Mouse (Mus musculus) ES-Bruce4 (cell line): ENCODE data around the gene Alyref. TPM values are rescaled to one million over a fixed set of nuclear protein-coding genes. Genes with fewer than 3 reads are reported as not detected.

Source experiments
- H3K27ac ChIP-seq: 2 replicates; pipeline ENCODE4 v1.5.1; 2012; ENCODE audit warnings: low read length, inconsistent platforms; ENCODE audit not compliant: insufficient read depth
- H3K27me3 ChIP-seq: 2 replicates; pipeline ENCODE4 v1.6.1; 2012; ENCODE audit warnings: mild to moderate bottlenecking, low read length, inconsistent platforms; ENCODE audit not compliant: control insufficient read depth, poor library complexity, insufficient read depth, severe bottlenecking
- H3K36me3 ChIP-seq: 2 replicates; pipeline ENCODE4 v1.6.1; 2012; ENCODE audit warnings: inconsistent platforms, mild to moderate bottlenecking, low read length, moderate library complexity; ENCODE audit not compliant: control insufficient read depth, poor library complexity, insufficient read depth, severe bottlenecking
- H3K4me1 ChIP-seq: one replicate; pipeline ENCODE4 v1.8.1; 2011; ENCODE audit warnings: low read length; ENCODE audit not compliant: control insufficient read depth, insufficient read depth
- H3K4me3 ChIP-seq: 2 replicates; pipeline ENCODE4 v1.5.1; 2011; ENCODE audit warnings: low read depth, mild to moderate bottlenecking, low read length
- H3K9ac ChIP-seq: 2 replicates; pipeline ENCODE4 v1.6.1; 2012; ENCODE audit warnings: low read depth, mild to moderate bottlenecking, inconsistent platforms; ENCODE audit not compliant: poor library complexity, severe bottlenecking
- H3K9me3 ChIP-seq: replicated peaks from 2 replicates; pipeline ENCODE4 v1.6.1; 2012; ENCODE audit warnings: mild to moderate bottlenecking, low read length, inconsistent platforms; ENCODE audit not compliant: control insufficient read depth, poor library complexity, insufficient read depth, severe bottlenecking
- CTCF ChIP-seq: IDR thresholded peaks from one replicate; pipeline ENCODE4 v1.8.1; 2011; ENCODE audit warnings: low read depth, low read length
- EP300 ChIP-seq: IDR thresholded peaks from 2 replicates; pipeline ENCODE4 v1.6.1; 2011; ENCODE audit warnings: low read depth, low read length; ENCODE audit not compliant: insufficient read depth
- POLR2A ChIP-seq: IDR thresholded peaks from one replicate; pipeline ENCODE4 v1.8.1; 2011; ENCODE audit warnings: low read length; ENCODE audit not compliant: insufficient read depth
- polyA plus RNA-seq: library from polyadenylated mRNA; stranded (reverse); fragments of >200 nt; gene quantifications from 2 replicates; pipeline ENCODE4 v1.2.4, GENCODE M21; 2011; ENCODE audit warnings: low read depth; ENCODE audit not compliant: missing spikeins, insufficient read depth, insufficient read length

Alyref gene
- polyA plus RNA-seq, 1 experiment: 242 TPM

DNA sequence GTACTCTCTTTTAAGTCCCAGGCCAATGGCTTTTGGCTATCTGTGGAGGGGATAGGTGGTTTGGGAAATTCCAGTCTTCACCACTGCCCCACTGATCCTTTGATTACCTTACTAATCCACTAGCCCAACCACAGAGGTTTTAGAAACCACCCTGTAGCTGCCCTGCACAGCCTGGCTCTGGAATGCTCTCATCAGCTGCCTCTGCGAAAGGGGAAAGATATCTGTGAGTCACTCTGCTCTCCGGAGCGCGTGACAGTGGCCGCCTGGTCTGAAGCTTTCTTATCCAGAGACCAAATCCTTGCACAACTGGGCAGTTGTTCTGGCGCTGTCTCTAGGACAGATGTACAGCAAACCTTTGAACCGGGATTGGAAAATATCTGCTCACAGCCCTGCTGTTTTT lies 43.3 kb downstream of the Alyref start:
- Histone ChIP-seq H3K4me1 (no peaks in the 10 kb centered on the region), H3K27ac (no peak overlapping the region), H3K4me3 (no peak overlapping the region), H3K9ac (no peak overlapping the region), H3K36me3 (no peaks in the 10 kb centered on the region), H3K27me3 (no peaks in the 10 kb centered on the region), H3K9me3 (no peaks in the 10 kb centered on the region)
- no peak for TF ChIP-seq EP300
- no peak for TF ChIP-seq CTCF
- no peak for TF ChIP-seq POLR2A

- Histone ChIP-seq H3K9ac (no peak overlapping the region), H3K36me3 (no peaks in the 10 kb centered on the region), H3K4me3 (no peak overlapping the region), H3K27ac (no peak overlapping the region), H3K4me1 (no peaks in the 10 kb centered on the region), H3K27me3 (no peaks in the 10 kb centered on the region), H3K9me3 (no peaks in the 10 kb centered on the region)
- TF ChIP-seq CTCF: no peak
- TF ChIP-seq POLR2A: no peak
- TF ChIP-seq EP300: no peak
Observed at GRCm38 (mm10) chr11:120552736-120553135, 45.4 kb downstream of the Alyref start.

DNA sequence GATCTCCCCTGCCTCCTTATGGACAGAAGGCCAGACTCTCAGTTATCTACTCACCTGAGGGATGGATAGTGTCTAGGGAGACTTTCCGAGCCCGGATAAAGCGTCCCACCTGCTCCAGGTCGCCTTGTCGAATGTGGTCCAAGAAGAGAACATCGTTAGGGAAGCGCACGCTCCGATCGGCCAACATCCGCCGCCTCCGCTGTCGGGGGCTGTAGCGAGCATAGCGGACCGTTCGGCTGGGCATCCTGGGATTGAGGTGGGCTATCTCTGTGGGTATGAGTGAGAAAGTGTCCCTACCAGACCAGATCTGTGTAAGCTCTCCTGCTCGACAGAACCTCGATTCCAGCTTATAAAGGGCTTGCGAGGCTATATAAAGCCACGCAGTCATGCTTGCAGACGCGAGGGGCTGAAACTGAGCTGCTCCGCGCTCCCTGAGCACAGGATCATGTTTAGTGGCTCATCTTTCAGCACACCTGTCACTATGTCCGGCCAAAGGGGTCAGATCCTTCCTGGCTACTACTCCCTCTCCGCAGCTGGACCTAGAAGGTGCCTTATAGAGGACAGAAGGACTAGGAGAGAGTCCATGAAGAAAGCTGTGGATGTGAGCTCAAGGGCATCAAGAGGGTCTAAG lies 47.2 kb downstream of the Alyref start, which contains the start of gene Ppp1r27:
Ppp1r27 (minus strand) TSS at position 323 of the 631 bp plus-strand sequence.
- Histone ChIP-seq H3K4me1 (no peaks in the 10 kb centered on the region), H3K9ac (peak within 1 kb of the TSS; percentile 81), H3K4me3 (peak within 1 kb of the TSS; percentile 70), H3K9me3 (no peaks in the 10 kb centered on the region), H3K36me3 (no peaks in the 10 kb centered on the region), H3K27ac (no peak within 1 kb of the TSS), H3K27me3 (no peaks in the 10 kb centered on the region)
- no peak for TF ChIP-seq CTCF
- TF ChIP-seq POLR2A: no peak
- no peak for TF ChIP-seq EP300

GRCm38 (mm10) chr11:120549986-120550809 lies 48.0 kb downstream of the Alyref start:
- Histone ChIP-seq H3K27ac (no peak overlapping the region), H3K27me3 (no peaks in the 10 kb centered on the region), H3K4me3 (peak overlapping the region; percentile 70), H3K36me3 (no peaks in the 10 kb centered on the region), H3K9me3 (no peaks in the 10 kb centered on the region), H3K4me1 (no peaks in the 10 kb centered on the region), H3K9ac (peak overlapping the region; percentile 81)
- no peak for TF ChIP-seq POLR2A
- TF ChIP-seq CTCF: no peak
- TF ChIP-seq EP300: no peak

GRCm38 (mm10) chr11:120549168-120549945 lies 48.8 kb downstream of the Alyref start, which contains the start of gene Mcrip1:
Mcrip1 (minus strand) TSS chr11:120549727.
- Histone ChIP-seq H3K27me3 (no peaks in the 10 kb centered on the region), H3K4me3 (peak within 1 kb of the TSS; percentile 96), H3K36me3 (0 out of 2 replicates have a peak, but pooled peaks cover 2% of the 10 kb centered on the region), H3K27ac (peak within 1 kb of the TSS; percentile 33; the same call in 1 of the 2 replicates), H3K9ac (peak within 1 kb of the TSS; percentile 81), H3K4me1 (no peaks in the 10 kb centered on the region), H3K9me3 (no peaks in the 10 kb centered on the region)
- TF ChIP-seq POLR2A (no peak), CTCF (no peak), EP300 (no peak)
